Comparison of ENCODE assay signal across 8 mouse cellular contexts in the genomic region with DNA sequence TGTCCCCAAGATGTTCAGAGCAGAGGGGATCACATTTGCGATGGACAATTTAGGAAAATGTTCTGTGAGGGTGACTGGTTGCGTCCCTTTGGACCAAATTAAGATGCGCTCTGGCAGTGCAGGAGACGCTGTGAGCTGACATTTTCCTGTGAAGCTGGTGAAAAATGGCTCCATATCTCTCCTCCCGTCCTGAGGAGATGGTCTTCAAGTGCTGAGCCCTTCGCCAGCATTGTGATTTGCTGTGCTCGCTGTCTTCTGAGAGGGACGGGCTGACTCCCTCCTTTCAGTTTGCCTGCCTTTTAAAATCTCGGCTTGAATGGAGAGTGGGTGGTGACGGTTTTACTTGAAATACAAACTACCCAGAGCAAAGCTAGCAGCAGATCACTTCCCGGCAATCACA.
DNase-seq lines count a peak whose midpoint lies in the region; ATAC-seq and TF ChIP-seq lines count a peak whose summit lies in the region.

No protein-coding gene starts in this region.

- TF ChIP-seq CTCF in lung, embryonic 14.5 days (IDR thresholded peaks at IDR 0.05; ENCODE audit: low read depth) = no peak
- no peak for TF ChIP-seq CTCF in forebrain, postnatal 0 days (IDR thresholded peaks at IDR 0.05; ENCODE audit: low read depth)

- DNase-seq in lung, embryonic 14.5 days = peak; percentile 18
- DNase-seq in lung, postnatal 36 days = no peak
- peak; percentile 80 for DNase-seq in forebrain, postnatal 0 days
- DNase-seq in layer of hippocampus, postnatal 36 days = peak; percentile 54 to 60
- no peak for DNase-seq in gastrocnemius, postnatal 4 days (ENCODE audit: low spot score in 2 of 2)
- DNase-seq in lung, postnatal 4 days = no peak

- peaks cover 9% of the 10 kb centered on the region; the same call in 1 of the 2 replicates for H3K27me3 ChIP-seq in lung, embryonic 14.5 days (ENCODE audit: insufficient read depth, low read length)
- no peaks in the 10 kb centered on the region for H3K27me3 ChIP-seq in forebrain, postnatal 0 days (ENCODE audit: insufficient read depth, low read length)
- H3K27me3 ChIP-seq in neural tube, embryonic 14.5 days (ENCODE audit: control insufficient read depth, insufficient read depth, low read length) = no peaks in the 10 kb centered on the region

- no peaks in the 10 kb centered on the region for H3K9me3 ChIP-seq in lung, embryonic 14.5 days (ENCODE audit: low read depth, low read length)
- no peaks in the 10 kb centered on the region for H3K9me3 ChIP-seq in forebrain, postnatal 0 days (ENCODE audit: low read length)
- no peaks in the 10 kb centered on the region for H3K9me3 ChIP-seq in neural tube, embryonic 14.5 days (ENCODE audit: control insufficient read depth, low read length)

- no peak for ATAC-seq in lung, embryonic 14.5 days (ENCODE audit: insufficient read depth)
- peak; percentile 73 for ATAC-seq in forebrain, postnatal 0 days
- peak; percentile 65 for ATAC-seq in neural tube, embryonic 14.5 days (ENCODE audit: low read depth)
- no peak for ATAC-seq in granulocyte monocyte progenitor cell, adult 5-6 weeks (replicated peaks; ENCODE audit: poor library complexity, severe bottlenecking)

- H3K36me3 ChIP-seq in lung, embryonic 14.5 days (ENCODE audit: insufficient read depth) = no peaks in the 10 kb centered on the region
- no peaks in the 10 kb centered on the region for H3K36me3 ChIP-seq in forebrain, postnatal 0 days (ENCODE audit: insufficient read depth)
- no peaks in the 10 kb centered on the region for H3K36me3 ChIP-seq in neural tube, embryonic 14.5 days (ENCODE audit: control insufficient read depth, insufficient read depth, low read length)

- no peak overlapping the region for H3K9ac ChIP-seq in lung, embryonic 14.5 days
- H3K9ac ChIP-seq in forebrain, postnatal 0 days = peak overlapping the region; percentile 82
- peak overlapping the region; percentile 69 for H3K9ac ChIP-seq in neural tube, embryonic 14.5 days (replicated peaks; ENCODE audit: low read depth, low read length)

- 4% methylated on average over 11 of the region's 11 CpGs for WGBS in lung, embryonic 14.5 days
- 2% methylated on average over 11 of the region's 11 CpGs for WGBS in forebrain, postnatal 0 days
- 2% methylated on average over 11 of the region's 11 CpGs for WGBS in neural tube, embryonic 14.5 days

- H3K27ac ChIP-seq in lung, embryonic 14.5 days (ENCODE audit: low read depth) = no peak overlapping the region
- peak overlapping the region; percentile 88 for H3K27ac ChIP-seq in forebrain, postnatal 0 days (ENCODE audit: low read depth, low read length)
- peak overlapping the region; percentile 76 for H3K27ac ChIP-seq in neural tube, embryonic 14.5 days (ENCODE audit: low read depth, low read length)

- H3K4me2 ChIP-seq in lung, embryonic 14.5 days = peak overlapping the region; percentile 64
- peak overlapping the region; percentile 62 for H3K4me2 ChIP-seq in forebrain, postnatal 0 days (ENCODE audit: low read depth)
- H3K4me2 ChIP-seq in neural tube, embryonic 14.5 days (ENCODE audit: low read depth, low read length) = peak overlapping the region; percentile 66

- H3K4me1 ChIP-seq in lung, embryonic 14.5 days (ENCODE audit: insufficient read depth) = no peaks in the 10 kb centered on the region
- peaks cover 11% of the 10 kb centered on the region; the same call in 1 of the 2 replicates for H3K4me1 ChIP-seq in forebrain, postnatal 0 days (ENCODE audit: insufficient read depth)
- peaks cover 5% of the 10 kb centered on the region; the same call in 1 of the 2 replicates for H3K4me1 ChIP-seq in neural tube, embryonic 14.5 days (ENCODE audit: control insufficient read depth, insufficient read depth, low read length)

- peak overlapping the region; percentile 32 for H3K4me3 ChIP-seq in lung, embryonic 14.5 days (ENCODE audit: low read depth, low read length)
- H3K4me3 ChIP-seq in forebrain, postnatal 0 days (ENCODE audit: low read depth, low read length) = peak overlapping the region; percentile 65
- H3K4me3 ChIP-seq in neural tube, embryonic 14.5 days (ENCODE audit: low read depth, low read length) = peak overlapping the region; percentile 46

Comparison
In these comparisons a context has a peak if more than half of its experiments do, and no peak if none do; other contexts are left out.
1. DNase-seq: peak in lung, embryonic 14.5 days (single experiment), forebrain, postnatal 0 days (single experiment) and layer of hippocampus, postnatal 36 days (2 of 2); none in lung, postnatal 36 days (single experiment), gastrocnemius, postnatal 4 days (0 of 2) and lung, postnatal 4 days (0 of 2).
2. ATAC-seq: peak in forebrain, postnatal 0 days (single experiment) and neural tube, embryonic 14.5 days (single experiment); none in lung, embryonic 14.5 days (single experiment) and granulocyte monocyte progenitor cell, adult 5-6 weeks (single experiment).
3. Peak in every context shown above with its lines, with median percentiles within 50 percentile points of each other: H3K4me2 ChIP-seq and H3K4me3 ChIP-seq.